Mouse (Mus musculus) thymus, postnatal 4 days (tissue): Measurements from ENCODE around the gene Vps25.

Experiments
- DNase-seq: peaks from one replicate; pipeline ENCODE4 v3.0.0; 2021

Gene Vps25

DNA sequence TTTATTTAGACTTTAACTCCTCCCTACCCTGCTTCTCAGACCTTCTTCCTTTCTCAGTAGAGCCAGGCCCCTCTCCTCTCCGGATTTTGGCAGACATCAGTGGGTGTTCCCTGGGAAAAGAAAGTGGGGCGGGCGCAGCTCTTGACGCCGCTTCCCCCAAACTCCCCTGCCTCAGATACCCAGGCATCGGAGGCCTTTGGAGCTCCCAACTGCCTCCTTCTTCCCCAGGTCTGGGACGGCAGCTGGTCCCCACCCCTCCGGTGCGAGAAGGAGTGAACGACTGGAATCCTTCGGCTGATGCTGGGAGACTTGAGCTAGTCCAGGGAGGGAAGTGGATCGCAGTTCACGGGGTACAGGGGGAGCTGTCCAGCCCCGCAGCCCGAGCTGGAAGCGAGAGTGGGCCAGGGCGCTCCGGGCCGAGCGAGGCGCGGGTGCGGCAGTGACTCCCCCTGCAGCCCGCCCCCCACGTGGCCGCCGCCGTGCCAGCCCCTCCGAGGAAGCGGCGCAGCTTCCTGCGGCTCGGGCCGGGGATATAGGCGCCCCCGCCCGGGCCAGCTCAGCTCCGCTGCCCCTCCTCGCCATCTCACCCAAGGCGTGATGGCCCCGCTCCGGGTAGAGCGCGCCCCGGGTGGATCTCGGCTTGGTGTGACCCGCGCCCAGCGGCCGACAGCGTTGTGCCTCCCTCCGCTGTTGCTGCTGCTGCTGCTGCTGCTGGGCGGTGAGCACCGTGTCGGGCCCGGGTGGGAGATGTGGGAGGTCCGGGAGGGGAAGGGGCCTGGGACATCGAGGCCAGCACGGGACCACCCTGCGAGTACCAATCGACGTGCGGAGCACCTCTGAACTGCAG is 7.4 kb upstream of the Vps25 start, which contains the start of gene Ramp2:
Gene Ramp2, plus strand, starts transcription at position 174 of the 847 bp plus-strand sequence.
- peak; percentile 69 for DNase-seq

GRCm38 (mm10) chr11:101246702-101247012 is 6.8 kb upstream of the Vps25 start:
- DNase-seq, result no peak

GRCm38 (mm10) chr11:101247521-101248030 is 5.9 kb upstream of the Vps25 start:
- DNase-seq, result no peak

- peak; percentile 77 for DNase-seq
These were observed 5.1 kb upstream of the Vps25 start for GRCm38 (mm10) chr11:101248258-101248994.

DNA sequence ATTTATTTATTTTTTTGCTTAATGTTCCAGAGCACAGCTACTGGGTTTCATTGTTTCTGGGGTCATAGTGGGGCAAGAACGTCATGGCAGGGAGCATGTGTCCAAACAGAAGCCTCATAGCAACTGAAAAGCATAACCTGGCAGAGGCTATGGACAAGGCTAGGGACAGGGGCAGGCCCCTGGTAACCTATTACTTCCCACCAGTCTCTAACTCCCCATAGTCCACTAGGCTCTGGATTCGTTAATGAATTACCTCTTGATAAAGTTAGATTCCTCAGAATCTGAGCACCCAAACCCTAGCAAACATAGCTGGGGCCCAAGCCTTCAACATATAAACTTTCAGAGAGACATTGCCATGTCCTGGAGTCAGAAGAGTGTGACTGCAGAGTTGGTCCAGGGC is 2.5 kb upstream of the Vps25 start:
- DNase-seq, result no peak

DNA sequence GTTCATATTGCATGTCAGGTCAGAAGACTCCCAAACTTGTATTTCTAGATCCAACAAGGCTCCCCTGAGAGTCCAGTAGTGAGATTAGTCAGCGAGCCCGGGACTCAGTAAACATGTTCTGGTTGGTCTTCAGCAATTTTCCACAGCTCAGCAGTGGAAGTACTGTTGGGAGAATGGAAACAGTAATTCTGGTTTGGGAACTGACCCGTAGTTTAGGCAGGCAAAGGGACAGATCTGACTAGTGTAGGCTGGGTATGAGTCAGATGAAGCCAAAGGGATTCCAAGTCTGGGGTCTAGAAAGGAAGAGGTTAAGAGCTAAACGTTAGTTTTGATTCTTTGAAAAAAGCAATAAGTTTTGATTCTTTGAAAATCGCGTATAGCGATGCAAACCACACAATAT is 566 bp upstream of the Vps25 start:
- DNase-seq, result no peak

- DNase-seq, result no peak
These were observed 2.6 kb downstream of the Vps25 start for GRCm38 (mm10) chr11:101255826-101256775.

GRCm38 (mm10) chr11:101259261-101259712 is 5.8 kb downstream of the Vps25 start:
- DNase-seq, result no peak

- peak; percentile 71 for DNase-seq
These were observed 6.7 kb downstream of the Vps25 start, which contains the start of gene Wnk4 for GRCm38 (mm10) chr11:101259948-101260825. Wnk4 (plus strand) TSS chr11:101260567.

- DNase-seq, result no peak
These were observed 7.4 kb downstream of the Vps25 start for GRCm38 (mm10) chr11:101260826-101261380.

DNA sequence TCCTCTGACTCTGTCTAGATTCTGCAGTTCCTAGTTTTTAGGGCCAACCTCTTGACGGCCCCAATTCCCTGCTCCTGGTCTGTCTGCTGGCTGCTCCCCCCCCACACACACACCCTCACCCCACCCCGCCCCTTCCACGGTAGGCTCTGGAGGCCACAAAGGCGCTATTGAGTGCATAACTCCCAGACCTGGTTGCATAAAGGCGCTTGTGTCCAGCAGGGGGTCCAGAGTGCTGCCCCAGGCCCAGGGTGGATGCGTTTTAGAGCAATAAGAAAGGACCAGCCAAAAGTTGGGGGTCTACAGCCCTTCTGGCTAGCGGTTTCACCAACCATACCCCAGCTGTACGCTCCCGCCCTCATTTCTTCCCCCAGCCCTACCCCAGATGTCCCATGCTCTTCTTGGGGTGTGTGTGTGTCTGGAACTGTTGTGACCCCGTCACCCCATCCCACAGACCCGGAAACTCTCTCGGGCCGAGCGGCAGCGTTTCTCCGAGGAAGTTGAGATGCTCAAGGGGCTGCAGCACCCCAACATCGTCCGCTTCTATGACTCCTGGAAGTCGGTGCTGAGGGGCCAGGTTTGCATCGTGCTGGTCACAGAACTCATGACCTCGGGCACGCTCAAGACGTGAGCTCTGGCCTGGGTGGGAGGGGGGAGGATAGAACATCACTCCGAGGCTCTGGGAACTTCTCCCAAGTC is 8.9 kb downstream of the Vps25 start:
- DNase-seq, result no peak

DNA sequence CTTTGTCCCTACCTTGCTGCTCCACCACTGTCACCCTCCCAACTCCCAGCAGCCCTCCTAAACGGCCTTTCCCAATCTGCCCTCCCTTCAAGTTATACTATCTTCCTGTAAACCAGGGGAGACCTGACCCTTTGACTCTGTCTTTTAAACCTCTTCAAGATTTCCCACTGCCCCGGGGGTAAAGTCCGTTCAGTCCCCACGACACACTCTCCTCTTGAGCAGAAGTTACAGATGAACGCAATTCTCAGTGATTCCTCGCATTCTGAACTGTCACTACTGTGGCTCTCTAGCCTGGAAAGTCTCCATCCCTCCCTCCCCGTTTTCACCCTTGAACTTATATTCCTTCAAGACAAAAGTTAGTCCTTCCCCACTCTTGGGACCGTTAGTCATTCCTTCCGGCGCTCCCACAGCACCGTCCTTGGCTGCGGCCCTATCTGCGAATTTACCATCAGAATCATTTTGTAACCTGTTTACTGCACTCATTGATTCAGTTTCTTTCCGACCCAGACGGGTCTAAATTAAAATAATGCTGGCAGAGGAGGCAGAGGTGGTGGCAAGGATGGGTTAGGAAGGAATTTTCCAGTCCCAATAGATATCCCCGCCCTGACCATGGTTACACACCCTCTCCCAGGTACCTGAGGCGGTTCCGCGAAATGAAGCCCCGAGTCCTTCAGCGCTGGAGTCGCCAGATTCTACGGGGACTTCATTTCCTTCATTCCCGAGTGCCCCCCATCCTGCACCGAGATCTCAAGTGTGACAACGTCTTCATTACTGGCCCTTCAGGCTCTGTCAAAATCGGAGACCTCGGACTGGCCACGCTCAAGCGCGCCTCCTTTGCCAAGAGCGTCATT is 9.9 kb downstream of the Vps25 start:
- DNase-seq, result no peak

DNA sequence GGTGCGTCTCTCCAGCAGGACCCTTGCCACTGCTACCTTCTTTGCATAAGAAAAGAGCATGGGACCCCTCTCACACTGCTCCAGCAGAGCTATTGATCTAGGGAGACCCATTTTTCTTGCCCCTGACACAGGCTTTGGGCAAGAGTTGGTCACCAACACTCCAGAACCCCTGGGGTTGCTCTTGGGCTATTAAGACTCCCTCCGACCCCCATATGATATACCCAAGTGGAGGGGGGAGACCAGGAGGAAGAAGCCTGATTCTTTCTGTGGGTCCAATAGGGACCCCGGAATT is 10.4 kb downstream of the Vps25 start:
- no peak for DNase-seq

DNA sequence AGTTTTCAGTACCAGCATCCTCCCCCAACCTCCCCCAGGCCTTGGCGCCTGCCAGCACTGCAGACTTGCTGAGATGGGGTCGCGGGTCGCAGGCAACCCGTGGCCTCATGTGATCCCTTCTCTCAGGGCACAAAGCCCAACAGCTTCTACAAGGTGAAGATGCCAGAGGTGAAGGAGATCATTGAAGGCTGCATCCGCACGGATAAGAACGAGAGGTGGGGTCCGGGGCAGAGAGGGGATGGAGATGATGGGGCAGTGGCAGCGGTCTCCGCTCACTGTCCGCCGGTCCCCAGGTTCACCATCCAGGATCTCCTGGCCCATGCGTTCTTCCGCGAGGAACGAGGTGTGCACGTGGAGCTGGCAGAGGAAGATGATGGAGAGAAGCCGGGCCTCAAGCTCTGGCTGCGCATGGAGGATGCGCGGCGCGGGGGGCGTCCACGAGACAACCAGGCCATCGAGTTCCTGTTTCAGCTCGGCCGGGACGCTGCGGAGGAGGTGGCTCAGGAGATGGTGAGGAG is 11.5 kb downstream of the Vps25 start:
- no peak for DNase-seq

GRCm38 (mm10) chr11:101265906-101266305 is 12.4 kb downstream of the Vps25 start:
- DNase-seq, result no peak

DNA sequence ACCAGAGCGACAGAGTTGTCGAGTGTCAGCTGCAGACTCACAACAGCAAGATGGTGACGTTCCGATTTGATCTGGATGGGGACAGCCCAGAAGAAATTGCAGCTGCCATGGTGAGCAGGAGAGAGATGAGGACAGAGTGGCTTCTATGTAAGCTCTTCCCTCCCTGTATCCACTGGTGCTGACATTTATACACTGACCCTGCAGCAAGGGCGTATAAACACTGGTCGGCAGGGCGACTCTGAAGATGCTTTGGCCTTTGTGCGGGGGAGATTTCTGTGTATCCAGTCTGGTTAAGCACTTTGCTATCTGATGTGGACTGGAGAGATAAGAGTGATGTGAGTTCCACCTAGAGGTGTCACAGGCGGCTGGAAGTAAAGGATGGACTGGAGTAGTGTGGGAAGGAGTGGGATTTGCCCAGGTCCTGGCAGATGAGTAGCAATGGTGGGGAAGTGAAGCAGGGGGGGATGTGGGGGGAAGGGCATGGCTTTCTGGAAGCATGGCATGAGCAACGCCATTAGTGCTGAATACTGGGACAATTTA is 16.1 kb downstream of the Vps25 start:
- DNase-seq, result no peak

GRCm38 (mm10) chr11:101272446-101272845 is 18.9 kb downstream of the Vps25 start:
- DNase-seq, result no peak

DNA sequence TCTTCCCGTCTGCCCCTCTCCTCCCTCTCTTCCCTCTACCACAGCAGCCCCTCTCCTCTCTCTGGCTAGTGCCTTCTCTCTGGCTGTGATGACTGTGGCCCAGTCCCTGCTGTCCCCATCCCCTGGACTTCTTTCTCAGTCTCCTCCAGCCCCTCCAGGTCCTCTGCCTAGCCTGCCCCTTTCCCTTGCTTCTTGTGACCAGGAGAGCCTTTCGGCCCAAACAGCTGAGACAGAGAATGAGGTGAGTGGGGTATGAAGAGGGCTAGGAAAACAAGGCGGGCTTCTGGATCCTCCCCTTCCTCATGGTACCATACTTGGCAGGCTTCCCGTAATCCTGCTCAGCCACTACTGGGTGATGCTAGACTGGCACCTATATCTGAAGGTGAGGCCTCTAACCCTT is 21.8 kb downstream of the Vps25 start:
- DNase-seq, result no peak

DNA sequence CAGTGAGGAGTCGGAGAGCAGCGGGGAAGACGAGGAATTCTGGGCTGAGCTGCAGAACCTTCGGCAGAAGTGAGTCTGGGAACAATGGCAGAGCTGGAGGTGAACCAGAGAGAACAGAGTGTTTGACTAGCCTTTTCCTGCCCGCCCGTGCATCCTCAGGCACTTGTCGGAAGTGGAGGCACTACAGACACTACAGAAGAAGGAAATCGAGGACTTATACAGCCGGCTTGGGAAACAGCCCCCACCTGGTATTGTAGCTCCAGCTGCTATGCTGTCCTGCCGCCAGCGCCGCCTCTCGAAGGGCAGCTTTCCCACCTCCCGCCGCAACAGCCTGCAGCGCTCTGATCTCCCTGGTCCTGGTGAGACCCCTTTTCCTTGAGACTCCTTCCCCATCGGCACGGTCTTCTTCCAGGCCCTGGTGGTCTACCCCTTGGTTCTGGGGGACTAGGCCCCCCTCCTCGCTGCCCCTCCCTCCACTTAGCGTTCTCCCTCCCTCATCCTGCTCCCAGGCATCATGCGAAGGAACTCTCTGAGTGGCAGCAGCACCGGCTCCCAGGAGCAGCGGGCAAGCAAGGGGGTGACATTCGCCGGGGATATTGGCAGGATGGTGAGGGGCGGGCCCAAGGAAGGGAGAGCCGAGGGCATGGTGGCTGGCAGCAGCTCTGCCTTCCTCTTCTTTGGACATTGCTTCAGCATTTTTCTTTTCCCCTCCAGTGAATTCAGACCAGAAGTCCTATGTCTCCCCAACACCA is 23.0 kb downstream of the Vps25 start:
- no peak for DNase-seq
